Mouse (Mus musculus) CD4-positive naive resting alpha-beta T cell, adult 76 days (primary cell): ENCODE measurements around the gene Zfp457. TPM values are rescaled to one million over a fixed set of nuclear protein-coding genes. Genes with fewer than 3 reads are reported as not detected.

Experiments used
- total RNA-seq: library from RNA; stranded (reverse); gene quantifications from one replicate; pipeline ENCODE4 v1.2.4, GENCODE M21; 2023

The Zfp457 gene
- total RNA-seq = not detected

GRCm38 (mm10) chr13:67305822-67306672, at the start of gene Zfp457:
Zfp457 (minus strand) TSS chr13:67306485.

GRCm38 (mm10) chr13:67332019-67332724, 25.9 kb upstream of the Zfp457 start, which contains the start of gene Zfp595:
Zfp595 (minus strand) TSS chr13:67332570.

GRCm38 (mm10) chr13:67278314-67278713, 28.0 kb downstream of the Zfp457 start, which contains the start of gene Zfp458:
Zfp458 (minus strand) TSS chr13:67278466.

Other genes starting within 250 kb of the Zfp457 start
- 1.7 TPM for gene Zfp712, start 245.3 kb downstream of the Zfp457 start, total RNA-seq
- gene Zfp708, start 208.5 kb downstream of the Zfp457 start, total RNA-seq = 0.70 TPM
- gene Gm28557, start 197.9 kb downstream of the Zfp457 start, total RNA-seq = 2.4 TPM
- not detected for gene Rslcan18, start 190.2 kb downstream of the Zfp457 start, total RNA-seq
- gene Zfp759, start 184.8 kb downstream of the Zfp457 start, total RNA-seq = 2.0 TPM
- gene Rsl1, start 133.3 kb downstream of the Zfp457 start, total RNA-seq = 6.3 TPM
- 1.4 TPM for gene Zfp455, start 112.0 kb downstream of the Zfp457 start, total RNA-seq
- gene Zfp458, start 28.0 kb downstream of the Zfp457 start, total RNA-seq = 2.3 TPM
- gene Zfp595, start 26.1 kb upstream of the Zfp457 start, total RNA-seq = 11.8 TPM
- not detected for gene Gm28044, start 54.1 kb upstream of the Zfp457 start, total RNA-seq
- 5.2 TPM for gene Zfp953, start 54.1 kb upstream of the Zfp457 start, total RNA-seq
- gene Gm28041, start 69.2 kb upstream of the Zfp457 start, total RNA-seq = 3.9 TPM
- 3.7 TPM for gene Zfp456, start 69.3 kb upstream of the Zfp457 start, total RNA-seq
- 9.7 TPM for gene Zfp429, start 93.3 kb upstream of the Zfp457 start, total RNA-seq
- 2.2 TPM for gene Zfp459, start 114.9 kb upstream of the Zfp457 start, total RNA-seq
- gene Zfp874a, start 145.1 kb upstream of the Zfp457 start, total RNA-seq = 10.8 TPM
- 31.5 TPM for gene Zfp874b, start 177.8 kb upstream of the Zfp457 start, total RNA-seq
- gene Zfp58, start 194.1 kb upstream of the Zfp457 start, total RNA-seq = 10.8 TPM
- 1.1 TPM for gene Gm26965, start 219.7 kb upstream of the Zfp457 start, total RNA-seq
- gene Zfp87, start 219.7 kb upstream of the Zfp457 start, total RNA-seq = 17.1 TPM
- gene Zfp748, start 247.3 kb upstream of the Zfp457 start, total RNA-seq = 12.8 TPM